Mouse (Mus musculus): ENCODE measurements around the gene Sh2b3.
"Not testable (repeated sequence)": the region's sequence is repeated elsewhere in the genome, so short reads cannot be mapped to it uniquely, and the experiment has no call there.

GRCm38 (mm10) chr5:121847269-121847668 lies 9.8 kb upstream of the Sh2b3 start:
- TF ChIP-seq CTCF, EP300 (IDR thresholded peaks at IDR 0.05): not testable (repeated sequence)
